Mouse (Mus musculus): ENCODE results near the gene Dph5. TPM values are rescaled to one million over a fixed set of nuclear protein-coding genes. Genes with fewer than 3 reads are reported as not detected.

Gene Dph5
- total RNA-seq, 1 experiment, result 26.4 TPM

DNA sequence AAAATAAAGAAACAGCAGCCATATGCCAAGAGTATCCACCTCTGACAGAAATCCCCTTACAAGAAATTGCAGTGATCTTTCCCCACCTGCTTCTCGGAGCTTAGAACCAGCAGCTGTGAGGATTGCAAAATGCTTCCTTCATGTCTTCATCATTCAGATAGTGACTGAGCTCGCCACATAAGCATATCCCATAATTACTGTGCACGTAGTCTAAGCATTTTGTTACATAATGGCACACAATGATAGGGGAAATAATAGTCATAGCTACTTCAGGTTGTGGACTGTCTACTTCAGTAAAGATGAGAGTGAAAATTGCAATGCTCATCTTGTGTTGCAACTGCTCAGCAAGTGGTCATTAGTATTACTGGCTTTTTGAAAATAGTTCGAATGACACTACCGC, 41.5 kb upstream of the Dph5 start:
- Histone ChIP-seq H3K9ac (ENCODE audit: insufficient read depth, low read depth, low read length, poor library complexity, severe bottlenecking) (no peak overlapping the region), H3K36me3 (ENCODE audit: control insufficient read depth, insufficient read depth, low read length, poor library complexity, severe bottlenecking) (no peaks in the 10 kb centered on the region), H3K4me3 (ENCODE audit: insufficient read depth in 1 of 2, low read depth in 1 of 2, low read length in 2 of 2, poor library complexity in 1 of 2, severe bottlenecking in 1 of 2) (no peak overlapping the region), H3K9me3 (ENCODE audit: control insufficient read depth, insufficient read depth, low read depth, low read length) (no peaks in the 10 kb centered on the region), H3K27ac (ENCODE audit: insufficient read depth, low read depth, low read length, poor library complexity, severe bottlenecking) (no peak overlapping the region), H3K4me1 (ENCODE audit: control insufficient read depth in 2 of 2, insufficient read depth in 2 of 2, low read length in 2 of 2, poor library complexity in 1 of 2) (0 out of 4 replicates have a peak, but pooled peaks cover 0 to 3% of the 10 kb centered on the region in 2 experiments)
- in situ Hi-C loops (cut with MboI; ENCODE audit: low sequenced_read_pairs in 2 of 2, unreplicated experiment in 2 of 2), result no loop called here
- DNase-seq (ENCODE audit: low read depth, low spot score), result no peak
- no peak for TF ChIP-seq MAFK (IDR thresholded peaks at IDR 0.05; ENCODE audit: insufficient read depth, low read depth, low read length)
- no peak for TF ChIP-seq CHD2 (IDR thresholded peaks at IDR 0.05; ENCODE audit: low read depth, low read length)
- no peak for TF ChIP-seq ZC3H11A (IDR thresholded peaks at IDR 0.05; ENCODE audit: borderline replicate concordance, low read depth, low read length)
- no peak for TF ChIP-seq ZNF384 (IDR thresholded peaks at IDR 0.05; ENCODE audit: low read depth, low read length)
- no peak for TF ChIP-seq HCFC1 (IDR thresholded peaks at IDR 0.05; ENCODE audit: borderline replicate concordance, insufficient read depth, low read length)

DNA sequence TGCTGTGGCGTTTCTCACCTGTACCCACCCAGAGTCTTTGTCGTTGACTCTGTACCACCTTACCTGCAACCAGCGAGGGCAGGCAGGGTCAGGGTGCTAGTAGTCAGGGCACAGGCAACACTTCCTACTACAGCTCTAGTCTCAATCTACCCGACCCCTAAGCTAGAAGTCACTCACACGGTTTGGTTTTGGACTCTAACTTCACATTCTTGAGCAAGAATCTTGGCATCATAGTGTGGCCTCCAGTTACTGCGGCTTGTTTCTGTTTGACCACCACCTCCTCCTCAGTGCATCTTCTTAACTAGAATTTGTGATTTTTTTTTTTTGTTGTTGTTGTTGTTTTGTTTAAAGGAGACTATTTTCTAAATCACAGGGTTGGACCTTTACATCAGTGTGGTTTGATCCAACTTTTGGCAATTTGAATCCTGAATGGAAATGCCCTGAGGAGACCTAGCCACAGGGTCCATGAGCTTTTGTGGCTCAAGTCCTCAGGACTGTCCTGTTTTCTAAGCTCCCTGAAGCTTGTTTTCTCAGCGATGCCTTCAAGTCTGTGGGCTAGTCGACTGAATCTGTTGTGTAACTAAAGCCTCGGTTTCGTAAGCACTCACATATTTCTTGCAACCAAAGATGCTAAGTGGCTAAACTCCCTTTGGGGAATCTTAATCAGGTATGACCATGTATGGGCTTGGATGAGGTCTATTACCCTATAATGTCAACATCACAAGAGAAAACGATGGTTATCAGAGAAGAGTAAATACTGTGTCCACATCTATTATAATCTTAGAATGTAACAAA, 38.8 kb upstream of the Dph5 start:
- DNase-seq (ENCODE audit: low read depth, low spot score), result no peak
- no peak for TF ChIP-seq ZC3H11A (IDR thresholded peaks at IDR 0.05; ENCODE audit: borderline replicate concordance, low read depth, low read length)
- no peak for TF ChIP-seq CHD2 (IDR thresholded peaks at IDR 0.05; ENCODE audit: low read depth, low read length)
- TF ChIP-seq ZNF384 (IDR thresholded peaks at IDR 0.05; ENCODE audit: low read depth, low read length), result no peak
- H3K4me1 ChIP-seq (ENCODE audit: control insufficient read depth in 2 of 2, insufficient read depth in 2 of 2, low read length in 2 of 2, poor library complexity in 1 of 2), result 0 out of 4 replicates have a peak, but pooled peaks cover 0 to 3% of the 10 kb centered on the region in 2 experiments
- H3K27ac ChIP-seq (ENCODE audit: insufficient read depth, low read depth, low read length, poor library complexity, severe bottlenecking), result no peak overlapping the region
- H3K4me3 ChIP-seq (ENCODE audit: insufficient read depth in 1 of 2, low read depth in 1 of 2, low read length in 2 of 2, poor library complexity in 1 of 2, severe bottlenecking in 1 of 2), result no peak overlapping the region
- no peak overlapping the region for H3K9ac ChIP-seq (ENCODE audit: insufficient read depth, low read depth, low read length, poor library complexity, severe bottlenecking)
- in situ Hi-C loops (cut with MboI; ENCODE audit: low sequenced_read_pairs in 2 of 2, unreplicated experiment in 2 of 2), result no loop called here
- H3K36me3 ChIP-seq (ENCODE audit: control insufficient read depth, insufficient read depth, low read length, poor library complexity, severe bottlenecking), result no peaks in the 10 kb centered on the region
- H3K9me3 ChIP-seq (ENCODE audit: control insufficient read depth, insufficient read depth, low read depth, low read length), result no peaks in the 10 kb centered on the region

- DNase-seq (ENCODE audit: low read depth, low spot score), result no peak
- in situ Hi-C loops (cut with MboI; ENCODE audit: low sequenced_read_pairs in 2 of 2, unreplicated experiment in 2 of 2), result no loop called here
- Histone ChIP-seq H3K4me1 (ENCODE audit: control insufficient read depth in 2 of 2, insufficient read depth in 2 of 2, low read length in 2 of 2, poor library complexity in 1 of 2) (no peaks in the 10 kb centered on the region), H3K4me3 (ENCODE audit: insufficient read depth in 1 of 2, low read depth in 1 of 2, low read length in 2 of 2, poor library complexity in 1 of 2, severe bottlenecking in 1 of 2) (no peak overlapping the region), H3K27ac (ENCODE audit: insufficient read depth, low read depth, low read length, poor library complexity, severe bottlenecking) (no peak overlapping the region), H3K36me3 (ENCODE audit: control insufficient read depth, insufficient read depth, low read length, poor library complexity, severe bottlenecking) (no peaks in the 10 kb centered on the region), H3K9me3 (ENCODE audit: control insufficient read depth, insufficient read depth, low read depth, low read length) (no peaks in the 10 kb centered on the region), H3K9ac (ENCODE audit: insufficient read depth, low read depth, low read length, poor library complexity, severe bottlenecking) (no peak overlapping the region)
- TF ChIP-seq MAFK (IDR thresholded peaks at IDR 0.05; ENCODE audit: insufficient read depth, low read depth, low read length), result no peak
- TF ChIP-seq ZC3H11A (IDR thresholded peaks at IDR 0.05; ENCODE audit: borderline replicate concordance, low read depth, low read length), result no peak
- no peak for TF ChIP-seq HCFC1 (IDR thresholded peaks at IDR 0.05; ENCODE audit: borderline replicate concordance, insufficient read depth, low read length)
- no peak for TF ChIP-seq CHD2 (IDR thresholded peaks at IDR 0.05; ENCODE audit: low read depth, low read length)
- no peak for TF ChIP-seq ZNF384 (IDR thresholded peaks at IDR 0.05; ENCODE audit: low read depth, low read length)
Measured at GRCm38 (mm10) chr3:115850946-115851345, 36.7 kb upstream of the Dph5 start.

- H3K9ac ChIP-seq (ENCODE audit: insufficient read depth, low read depth, low read length, poor library complexity, severe bottlenecking), result no peak overlapping the region
- no peak overlapping the region for H3K4me3 ChIP-seq (ENCODE audit: insufficient read depth in 1 of 2, low read depth in 1 of 2, low read length in 2 of 2, poor library complexity in 1 of 2, severe bottlenecking in 1 of 2)
- no peak for TF ChIP-seq CHD2 (IDR thresholded peaks at IDR 0.05; ENCODE audit: low read depth, low read length)
- TF ChIP-seq ZC3H11A (IDR thresholded peaks at IDR 0.05; ENCODE audit: borderline replicate concordance, low read depth, low read length), result no peak
- no peak for TF ChIP-seq MAFK (IDR thresholded peaks at IDR 0.05; ENCODE audit: insufficient read depth, low read depth, low read length)
- no peak for TF ChIP-seq ZNF384 (IDR thresholded peaks at IDR 0.05; ENCODE audit: low read depth, low read length)
- no peak for TF ChIP-seq HCFC1 (IDR thresholded peaks at IDR 0.05; ENCODE audit: borderline replicate concordance, insufficient read depth, low read length)
- H3K4me1 ChIP-seq (ENCODE audit: control insufficient read depth in 2 of 2, insufficient read depth in 2 of 2, low read length in 2 of 2, poor library complexity in 1 of 2), result peaks cover 0 to 2% of the 10 kb centered on the region in 2 experiments; a peak in 1 of 4 replicates
- DNase-seq (ENCODE audit: low read depth, low spot score), result no peak
- no peaks in the 10 kb centered on the region for H3K36me3 ChIP-seq (ENCODE audit: control insufficient read depth, insufficient read depth, low read length, poor library complexity, severe bottlenecking)
- no peaks in the 10 kb centered on the region for H3K9me3 ChIP-seq (ENCODE audit: control insufficient read depth, insufficient read depth, low read depth, low read length)
- in situ Hi-C loops (cut with MboI; ENCODE audit: low sequenced_read_pairs in 2 of 2, unreplicated experiment in 2 of 2), result no loop called here
- H3K27ac ChIP-seq (ENCODE audit: insufficient read depth, low read depth, low read length, poor library complexity, severe bottlenecking), result no peak overlapping the region
Measured at GRCm38 (mm10) chr3:115854672-115855191, 32.9 kb upstream of the Dph5 start.
